Mouse (Mus musculus) lung, postnatal 0 days (tissue): Measurements from ENCODE around the gene Csk.

Source experiments
- CTCF ChIP-seq: IDR thresholded peaks from 2 replicates; pipeline ENCODE4 v1.5.1; 2016; ENCODE audit warnings: antibody characterized with exemption, mild to moderate bottlenecking
- EP300 ChIP-seq: IDR thresholded peaks from 2 replicates; pipeline ENCODE4 v1.6.1; 2016; ENCODE audit warnings: antibody characterized with exemption, mild to moderate bottlenecking, control low read depth

GRCm38 (mm10) chr9:57698466-57699150 lies 45.2 kb upstream of the Csk start:
- TF ChIP-seq CTCF, result no peak
- TF ChIP-seq EP300, result no peak
